Mouse (Mus musculus) lung, postnatal 0 days (tissue): ENCODE data around the gene Dnajb7.

ENCODE experiments used
- CTCF ChIP-seq: IDR thresholded peaks from 2 replicates; pipeline ENCODE4 v1.5.1; 2016; ENCODE audit warnings: antibody characterized with exemption, mild to moderate bottlenecking
- EP300 ChIP-seq: IDR thresholded peaks from 2 replicates; pipeline ENCODE4 v1.6.1; 2016; ENCODE audit warnings: antibody characterized with exemption, mild to moderate bottlenecking, control low read depth

- TF ChIP-seq CTCF (no peak), EP300 (no peak)
These were observed 8.8 kb downstream of the Dnajb7 start for GRCm38 (mm10) chr15:81399297-81399637.
